Mouse (Mus musculus) intestine, postnatal 0 days (tissue): ENCODE measurements around the gene Zfp346. TPM values are rescaled to one million over a fixed set of nuclear protein-coding genes. Genes with fewer than 3 reads are reported as not detected.

Source experiments
- ATAC-seq: fragments of 200-750 bp; cut with Nextera tagmentation; 2 replicates; pipeline ENCODE4 v1.8.0; 2017; ENCODE audit warnings: mild to moderate bottlenecking, moderate TSS enrichment, moderate library complexity
- H3K27ac ChIP-seq: fragments of 300-500 bp; sonication (generic); 2 replicates; pipeline ENCODE4 v1.5.1; 2014; ENCODE audit warnings: mild to moderate bottlenecking, low read depth, low read length, moderate library complexity
- H3K27me3 ChIP-seq: fragments of 300-500 bp; sonication (generic); replicated peaks from 2 replicates; pipeline ENCODE4 v1.6.1; 2014; ENCODE audit warnings: low read length, mixed read lengths; ENCODE audit not compliant: control insufficient read depth, insufficient read depth
- H3K36me3 ChIP-seq: fragments of 300-500 bp; sonication (generic); 2 replicates; pipeline ENCODE4 v1.6.1; 2014; ENCODE audit warnings: mild to moderate bottlenecking, moderate library complexity; ENCODE audit not compliant: control insufficient read depth, insufficient read depth
- H3K4me1 ChIP-seq: fragments of 300-500 bp; sonication (generic); replicated peaks from 2 replicates; pipeline ENCODE4 v1.6.1; 2014; ENCODE audit warnings: antibody characterized with exemption, low read length, mixed read lengths; ENCODE audit not compliant: control insufficient read depth, insufficient read depth
- H3K4me2 ChIP-seq: fragments of 300-500 bp; sonication (generic); replicated peaks from 2 replicates; pipeline ENCODE4 v1.6.1; 2014; ENCODE audit warnings: low read depth, mild to moderate bottlenecking, moderate library complexity
- H3K4me3 ChIP-seq: fragments of 300-500 bp; sonication (generic); 2 replicates; pipeline ENCODE4 v1.5.1; 2014; ENCODE audit warnings: low read depth, low read length
- H3K9ac ChIP-seq: fragments of 300-500 bp; sonication (generic); 2 replicates; pipeline ENCODE4 v1.6.1; 2014; ENCODE audit warnings: mild to moderate bottlenecking, low read depth, low read length
- H3K9me3 ChIP-seq: fragments of 300-500 bp; sonication (generic); 2 replicates; pipeline ENCODE4 v1.6.1; 2016; ENCODE audit warnings: mixed run types; ENCODE audit not compliant: control insufficient read depth
- CTCF ChIP-seq: sonication (generic); IDR thresholded peaks from 2 replicates; pipeline ENCODE4 v1.5.1; 2016; ENCODE audit warnings: low read depth, mild to moderate bottlenecking, control low read depth, antibody characterized with exemption, moderate library complexity
- WGBS: fragments of 180-500 bp; shearing (Covaris S2); extraction: QIAGEN DNeasy Blood & Tissue Kit; methylation state at CpG from one replicate; pipeline ENCODE4 v1.1.7; 2014; 5-methylcytosine and 5-hydroxymethylcytosine counted together
- polyA plus RNA-seq: library from polyadenylated mRNA; unstranded; fragments of >200 nt; fragmentation: Nextera tagmentation; extraction: Ambion mirVana; gene quantifications from 2 replicates; pipeline ENCODE4 v1.2.1, GENCODE M21; 2015

Zfp346 gene
- polyA plus RNA-seq, 1 experiment from 2014 or later, result 5.5 TPM

- H3K4me2 ChIP-seq, result no peak overlapping the region
- no peak overlapping the region for H3K27ac ChIP-seq
- 0 out of 2 replicates have a peak, but pooled peaks cover 5% of the 10 kb centered on the region for H3K36me3 ChIP-seq
- H3K9me3 ChIP-seq, result no peaks in the 10 kb centered on the region
- H3K4me1 ChIP-seq, result peaks cover 7% of the 10 kb centered on the region
- 37% methylated on average over 2 of the region's 2 CpGs for WGBS
- H3K27me3 ChIP-seq, result no peaks in the 10 kb centered on the region
- H3K4me3 ChIP-seq, result no peak overlapping the region
- TF ChIP-seq CTCF, result no peak
- ATAC-seq, result no peak
- H3K9ac ChIP-seq, result no peak overlapping the region
These were observed 1.8 kb upstream of the Zfp346 start for GRCm38 (mm10) chr13:55103351-55103750.

DNA sequence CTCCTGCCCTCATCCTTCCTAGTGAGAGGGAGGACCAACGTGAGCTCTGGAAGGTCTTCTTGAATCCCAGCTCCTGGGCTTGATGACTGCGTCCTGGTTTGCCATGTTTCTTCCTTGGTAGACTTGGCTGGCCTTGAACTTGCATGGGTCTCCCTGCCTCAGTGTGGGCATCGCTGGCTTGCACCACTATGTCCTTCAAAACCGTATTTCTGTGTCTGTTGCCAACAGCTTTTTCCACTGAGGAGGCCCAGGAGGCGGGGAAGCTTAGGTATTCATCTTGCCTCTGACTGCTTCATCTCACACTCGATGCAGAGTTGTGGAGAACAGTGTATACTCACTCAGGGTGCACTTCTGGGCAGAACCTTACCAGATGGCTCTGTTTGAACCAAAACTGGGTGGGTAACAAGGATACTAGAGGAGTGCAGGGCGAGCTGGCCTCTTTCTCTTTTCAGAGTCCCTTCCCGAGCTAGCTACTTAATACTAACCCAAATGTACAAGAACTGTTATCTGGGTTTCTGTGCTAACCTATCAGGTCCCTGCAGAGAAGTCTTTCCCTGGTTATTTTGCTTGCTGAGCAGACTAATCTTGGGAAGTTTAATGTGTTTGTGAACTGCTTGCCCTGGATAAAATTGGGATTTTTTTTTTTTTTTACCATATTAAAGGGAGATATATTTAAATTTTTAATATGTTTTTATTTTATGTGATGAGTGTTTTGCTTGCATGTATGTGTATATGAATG, 1.0 kb downstream of the Zfp346 start:
- no peak overlapping the region for H3K27ac ChIP-seq
- ATAC-seq, result no peak
- 16% methylated on average over 8 of the region's 8 CpGs for WGBS

GRCm38 (mm10) chr13:55107116-55107515, 2.0 kb downstream of the Zfp346 start:
- no peak for ATAC-seq

More for the DNA sequence above, 1.0 kb downstream of the Zfp346 start:
- no peak for TF ChIP-seq CTCF
- H3K4me3 ChIP-seq, result peak overlapping the region; percentile 95
- H3K27me3 ChIP-seq, result no peaks in the 10 kb centered on the region
- peaks cover 7% of the 10 kb centered on the region; the same call in 1 of the 2 replicates for H3K4me1 ChIP-seq
- no peaks in the 10 kb centered on the region for H3K9me3 ChIP-seq
- peak overlapping the region; percentile 73 for H3K9ac ChIP-seq
- H3K36me3 ChIP-seq, result 0 out of 2 replicates have a peak, but pooled peaks cover 5% of the 10 kb centered on the region
- peak overlapping the region; percentile 86 for H3K4me2 ChIP-seq

DNA sequence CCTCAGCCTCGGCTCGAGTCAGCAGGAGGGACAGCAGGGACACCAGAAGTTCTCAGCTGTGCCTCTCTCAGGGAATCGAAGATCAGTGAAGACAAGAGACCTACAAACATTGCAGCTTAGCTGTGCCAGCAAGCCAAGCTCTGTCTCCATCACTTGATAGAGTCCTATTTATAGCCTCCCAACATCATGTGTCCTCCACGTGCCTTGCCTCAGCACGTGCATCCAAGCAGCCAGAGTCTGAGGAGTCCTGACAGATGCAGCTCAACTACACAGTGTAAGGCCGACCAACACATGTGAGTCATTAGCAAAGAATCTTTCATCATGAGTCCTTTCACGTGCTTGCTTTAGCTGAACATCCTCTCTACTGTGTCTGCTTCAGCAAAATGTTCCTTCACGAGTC, 2.6 kb downstream of the Zfp346 start:
- Histone ChIP-seq H3K36me3 (0 out of 2 replicates have a peak, but pooled peaks cover 5% of the 10 kb centered on the region), H3K27me3 (no peaks in the 10 kb centered on the region), H3K4me1 (peaks cover 7% of the 10 kb centered on the region; the same call in 1 of the 2 replicates), H3K27ac (no peak overlapping the region), H3K9ac (no peak overlapping the region), H3K4me2 (no peak overlapping the region), H3K4me3 (no peak overlapping the region), H3K9me3 (no peaks in the 10 kb centered on the region)
- WGBS, result 75% methylated on average over 8 of the region's 8 CpGs
- no peak for TF ChIP-seq CTCF
- ATAC-seq, result no peak

More at GRCm38 (mm10) chr13:55107116-55107515, 2.0 kb downstream of the Zfp346 start:
- Histone ChIP-seq H3K4me3 (no peak overlapping the region), H3K36me3 (0 out of 2 replicates have a peak, but pooled peaks cover 5% of the 10 kb centered on the region), H3K4me1 (peaks cover 7% of the 10 kb centered on the region; the same call in 1 of the 2 replicates), H3K9me3 (no peaks in the 10 kb centered on the region), H3K27ac (no peak overlapping the region), H3K4me2 (no peak overlapping the region), H3K9ac (no peak overlapping the region), H3K27me3 (no peaks in the 10 kb centered on the region)
- no peak for TF ChIP-seq CTCF
- whole genome bisulfite sequencing, result 88% methylated on average over 4 of the region's 4 CpGs

- H3K4me3 ChIP-seq, result no peak overlapping the region
- H3K27me3 ChIP-seq, result no peaks in the 10 kb centered on the region
- peak overlapping the region; percentile 9; the same call in 1 of the 2 replicates for H3K27ac ChIP-seq
- no peaks in the 10 kb centered on the region for H3K4me1 ChIP-seq
- peak; percentile 39; the same call in 1 of the 2 replicates for ATAC-seq
- TF ChIP-seq CTCF, result no peak
- no peak overlapping the region for H3K4me2 ChIP-seq
- peaks cover 27% of the 10 kb centered on the region for H3K36me3 ChIP-seq
- no peaks in the 10 kb centered on the region for H3K9me3 ChIP-seq
- no peak overlapping the region for H3K9ac ChIP-seq
- WGBS, result 65% methylated on average over 6 of the region's 6 CpGs
These were observed 9.3 kb downstream of the Zfp346 start for GRCm38 (mm10) chr13:55114375-55114774.

- Histone ChIP-seq H3K36me3 (peaks cover 37% of the 10 kb centered on the region), H3K4me1 (no peaks in the 10 kb centered on the region), H3K4me3 (no peak overlapping the region), H3K27ac (no peak overlapping the region), H3K9me3 (no peaks in the 10 kb centered on the region), H3K27me3 (no peaks in the 10 kb centered on the region), H3K9ac (no peak overlapping the region), H3K4me2 (no peak overlapping the region)
- no peak for ATAC-seq
- no peak for TF ChIP-seq CTCF
- 93% methylated on average over 6 of the region's 6 CpGs for WGBS
These were observed 19.8 kb downstream of the Zfp346 start for GRCm38 (mm10) chr13:55124903-55125302.
